Mouse (Mus musculus): Measurements from ENCODE around the gene Ninl. TPM values are rescaled to one million over a fixed set of nuclear protein-coding genes. Genes with fewer than 3 reads are reported as not detected.

Gene Ninl
- total RNA-seq, 4 experiments from 2014 or later, result 5.2 to 7.4 (median 6.4) TPM

GRCm38 (mm10) chr2:150999021-150999420 lies 40.2 kb downstream of the Ninl start:
- DNase-seq (ENCODE audit: low spot score in 2 of 2), result no peak

DNA sequence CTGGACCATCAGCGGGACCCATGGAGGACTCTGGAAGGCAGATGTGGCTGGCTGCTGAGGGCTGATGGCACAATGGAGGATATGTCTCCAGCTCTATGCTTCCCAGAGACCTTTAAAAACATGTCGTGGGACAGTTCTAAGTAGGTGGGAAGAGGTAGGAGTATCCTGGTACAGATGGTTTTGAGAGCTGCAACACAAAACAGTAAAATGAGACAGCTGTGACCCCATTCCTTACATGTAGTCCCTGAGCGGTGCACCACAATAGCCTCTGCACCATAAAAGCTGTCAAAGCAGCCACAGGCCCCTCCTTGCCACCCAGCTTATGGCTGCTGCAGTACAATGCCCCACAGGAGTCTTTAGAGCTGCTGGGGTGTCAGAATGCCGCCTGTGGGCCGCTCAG lies 41.6 kb downstream of the Ninl start:
- no peak for DNase-seq (ENCODE audit: low spot score in 2 of 2)

DNA sequence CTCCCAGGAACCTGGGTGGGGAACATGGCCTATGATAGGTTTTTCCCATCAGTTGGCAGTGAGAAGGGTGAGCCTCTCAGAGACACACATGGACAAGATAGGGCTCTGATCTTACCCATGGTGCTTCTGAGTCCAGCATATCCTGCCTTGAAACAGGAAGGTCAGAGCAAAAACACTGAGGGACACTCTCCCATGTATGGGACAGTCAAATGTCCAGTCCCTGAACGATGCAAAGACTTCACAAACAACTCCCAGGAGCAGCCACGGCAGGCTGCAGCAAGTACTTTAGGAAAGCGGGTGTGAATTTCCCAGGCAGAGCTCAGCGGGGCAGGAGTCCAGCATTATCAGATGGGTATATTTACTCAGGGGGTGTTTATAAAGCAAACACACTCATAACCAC lies 43.9 kb downstream of the Ninl start:
- no peak for DNase-seq (ENCODE audit: low spot score in 2 of 2)

DNA sequence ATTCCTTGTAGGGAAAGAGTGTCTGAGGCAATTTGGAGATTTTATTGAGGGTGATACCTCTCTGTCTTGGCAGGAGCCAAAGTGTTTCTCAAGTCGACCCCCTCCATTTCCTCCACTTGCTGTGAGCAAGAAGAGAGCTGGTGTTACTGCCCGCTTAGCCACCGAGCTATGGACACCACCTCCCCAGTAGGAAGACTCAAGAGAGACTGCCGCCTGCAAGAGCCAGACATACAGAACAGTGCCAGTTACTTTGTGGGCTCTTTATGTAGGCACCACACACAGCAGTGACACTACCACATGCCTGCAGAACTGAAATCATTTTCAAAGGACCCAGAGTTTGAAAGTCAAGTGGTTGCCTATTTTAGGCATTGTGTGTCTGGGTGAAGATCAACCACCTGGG lies 48.1 kb downstream of the Ninl start:
- no peak for DNase-seq (ENCODE audit: low spot score in 2 of 2)

DNA sequence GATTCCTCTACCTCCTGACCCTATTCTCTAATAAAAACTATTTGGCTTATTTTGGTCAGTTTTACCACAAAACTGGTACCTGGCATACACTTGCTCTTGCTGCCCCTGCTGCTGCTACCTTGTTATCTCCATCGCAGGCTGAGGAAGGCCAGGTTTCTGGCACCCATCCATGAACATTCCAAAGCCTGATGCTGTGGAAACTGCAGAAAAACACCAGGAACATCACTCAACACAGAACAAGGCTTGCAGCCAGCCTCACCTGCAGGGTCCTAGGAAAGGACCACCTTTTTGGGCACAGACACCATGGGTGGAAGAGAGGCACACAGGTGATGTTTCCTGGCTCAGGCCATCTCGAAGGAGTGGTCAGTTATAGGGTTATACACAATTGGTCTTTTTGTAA lies 48.7 kb downstream of the Ninl start:
- no peak for DNase-seq (ENCODE audit: low spot score in 2 of 2)

DNA sequence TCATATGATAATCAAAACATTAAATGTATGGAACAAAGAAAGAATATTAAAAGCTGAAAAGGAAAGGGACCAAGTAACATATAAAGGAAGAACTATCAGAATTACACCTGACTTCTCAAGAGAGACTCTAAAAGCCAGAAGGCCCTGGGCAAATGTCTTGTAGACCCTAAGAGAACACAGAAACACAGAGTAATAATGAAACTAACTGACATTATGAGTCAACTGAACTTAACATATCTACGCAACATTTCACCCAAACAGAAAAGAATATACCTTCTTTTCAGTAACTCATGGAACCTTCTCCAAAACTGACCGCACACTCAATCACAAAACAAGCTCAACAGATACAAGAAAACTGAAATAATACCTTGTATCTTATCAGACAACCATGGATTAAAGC lies 53.8 kb downstream of the Ninl start:
- no peak for DNase-seq (ENCODE audit: low spot score in 2 of 2)

DNA sequence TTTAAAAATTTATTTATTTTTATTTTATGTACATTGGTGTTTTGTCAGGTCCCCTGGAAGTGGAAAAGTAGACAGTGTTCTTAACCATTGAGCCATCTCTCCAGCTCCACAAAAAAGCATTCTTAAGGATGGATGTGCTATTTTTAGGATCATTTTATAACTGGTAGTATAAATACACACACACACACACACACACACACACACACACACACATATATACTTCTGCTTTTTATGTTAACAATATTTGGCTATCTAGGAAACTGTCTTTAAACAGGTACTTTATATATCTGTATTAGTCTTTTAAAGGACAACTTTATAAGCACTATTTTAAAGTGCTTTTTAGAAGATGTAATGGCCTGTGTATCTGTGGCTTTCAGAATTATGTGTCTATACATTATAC lies 57.1 kb downstream of the Ninl start:
- no peak for DNase-seq (ENCODE audit: low spot score in 2 of 2)

DNA sequence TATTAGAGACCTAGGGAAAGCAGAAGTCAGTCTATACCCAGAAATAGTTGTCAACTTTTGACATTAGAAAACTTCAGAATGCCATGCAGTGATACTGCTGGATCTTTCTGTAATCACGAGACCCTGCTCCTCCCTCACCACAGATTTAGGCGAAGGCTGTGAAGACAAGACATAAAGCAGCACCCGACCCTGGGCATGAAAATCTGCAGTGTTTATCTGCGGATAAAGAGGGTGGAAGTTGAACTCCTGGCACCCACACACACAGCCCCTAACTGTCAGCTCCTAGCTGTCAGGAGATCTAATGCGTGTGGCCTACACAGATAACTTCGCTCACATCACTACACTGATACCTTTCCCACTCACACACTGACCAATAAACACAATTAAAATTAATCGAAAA lies 57.7 kb downstream of the Ninl start:
- no peak for DNase-seq (ENCODE audit: low spot score in 2 of 2)

GRCm38 (mm10) chr2:150979861-150980620 lies 59.1 kb downstream of the Ninl start:
- no peak for DNase-seq (ENCODE audit: low spot score in 2 of 2)

GRCm38 (mm10) chr2:150978791-150979190 lies 60.4 kb downstream of the Ninl start:
- DNase-seq (ENCODE audit: low spot score in 2 of 2), result no peak

DNA sequence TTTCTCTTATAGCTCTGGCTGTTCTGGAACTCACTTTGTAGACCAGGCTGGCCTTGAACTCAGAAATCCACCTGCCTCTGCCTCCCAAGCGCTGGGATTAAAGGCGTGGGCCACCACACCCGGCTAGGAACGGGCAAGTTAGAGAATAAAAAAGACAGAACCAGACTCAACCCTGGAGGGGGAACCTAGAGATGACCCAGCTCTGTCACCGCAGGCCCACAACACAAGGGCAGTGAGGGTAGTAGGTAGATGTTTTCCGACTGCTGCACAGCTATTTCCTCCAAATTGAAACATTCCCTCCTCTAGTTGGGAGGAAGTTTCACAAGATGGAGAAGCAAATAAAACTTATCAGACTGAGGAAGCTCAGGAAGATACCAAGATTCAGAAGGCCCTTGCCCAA lies 61.5 kb downstream of the Ninl start:
- DNase-seq (ENCODE audit: low spot score in 2 of 2), result no peak

GRCm38 (mm10) chr2:150976871-150977270 lies 62.3 kb downstream of the Ninl start:
- no peak for DNase-seq (ENCODE audit: low spot score in 2 of 2)

DNA sequence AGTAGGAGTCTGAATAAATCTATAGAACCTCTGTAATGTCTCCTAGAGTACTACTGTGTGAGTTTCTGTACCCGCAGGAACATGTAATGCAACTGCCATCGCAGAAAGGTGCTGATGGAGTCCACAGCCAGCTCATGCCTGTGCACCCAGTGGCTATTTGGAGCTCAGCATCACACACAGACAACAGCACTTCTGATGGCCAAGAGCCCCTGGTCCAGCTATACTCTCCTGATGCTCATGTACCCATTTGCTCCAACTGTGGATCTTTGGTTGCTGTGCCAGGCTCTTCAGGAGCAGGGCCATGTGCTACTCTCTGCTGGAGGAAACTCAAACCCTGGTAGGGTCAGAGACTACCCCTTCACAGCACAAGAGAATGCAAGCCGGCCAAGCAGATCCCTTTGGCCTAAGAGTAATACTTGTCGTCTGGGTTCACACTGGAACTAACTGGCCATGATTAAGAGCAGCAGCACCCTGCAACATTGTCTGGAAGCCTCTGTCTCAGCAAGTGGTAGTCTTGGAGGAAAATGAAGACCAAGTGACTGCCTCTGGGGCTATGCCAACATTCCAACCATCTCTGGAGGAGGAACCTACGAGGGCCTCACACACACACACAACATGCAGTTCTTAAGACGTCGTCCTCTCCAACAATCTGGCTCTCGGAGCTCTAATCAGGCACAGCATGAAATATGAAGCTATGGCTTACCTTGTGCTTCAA lies 65.6 kb downstream of the Ninl start:
- no peak for DNase-seq (ENCODE audit: low spot score in 2 of 2)

DNA sequence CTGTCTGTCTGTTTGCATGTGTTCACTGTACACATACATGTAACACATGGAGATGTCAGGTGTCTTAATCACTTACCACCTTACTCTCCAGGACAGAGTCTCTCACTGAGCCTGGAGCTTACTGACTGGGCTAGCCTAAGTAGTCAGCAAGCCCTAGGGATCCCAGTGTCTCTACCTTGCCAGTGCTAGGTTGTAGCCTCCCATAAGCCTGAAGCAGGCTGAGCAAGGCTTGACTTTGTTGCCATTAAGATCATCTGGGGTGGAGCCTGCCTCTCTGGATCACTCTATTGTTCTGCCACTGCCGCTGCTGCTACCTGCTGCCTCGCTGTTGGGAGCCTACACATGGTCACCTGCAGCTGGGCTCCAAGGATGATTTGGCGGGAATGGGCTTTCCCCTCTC lies 66.5 kb downstream of the Ninl start:
- DNase-seq (ENCODE audit: low spot score in 2 of 2), result no peak

- DNase-seq (ENCODE audit: low spot score in 2 of 2), result no peak
Observed at GRCm38 (mm10) chr2:150971856-150972255, 67.3 kb downstream of the Ninl start.

DNA sequence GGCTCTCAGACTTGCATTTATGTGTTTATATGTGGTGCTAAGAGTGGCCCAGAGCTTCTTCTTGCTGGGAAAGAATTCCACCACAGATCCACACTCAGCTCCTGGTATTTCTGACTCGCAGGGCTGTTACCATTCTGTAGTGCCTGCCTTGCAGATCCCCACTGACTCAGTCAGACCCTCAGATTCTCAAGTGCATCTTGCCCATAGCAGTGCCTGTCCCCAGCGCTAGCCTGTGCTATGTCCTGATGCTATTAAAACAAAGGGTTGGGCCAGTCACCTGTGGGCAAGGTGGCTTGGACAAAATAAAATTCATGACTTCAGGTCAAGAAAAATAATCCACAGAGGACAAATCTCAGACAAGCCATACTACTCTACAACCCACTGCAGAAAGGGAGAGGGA lies 70.0 kb downstream of the Ninl start:
- no peak for DNase-seq (ENCODE audit: low spot score in 2 of 2)

GRCm38 (mm10) chr2:150967491-150967890 lies 71.7 kb downstream of the Ninl start:
- DNase-seq (ENCODE audit: low spot score in 2 of 2), result no peak

DNA sequence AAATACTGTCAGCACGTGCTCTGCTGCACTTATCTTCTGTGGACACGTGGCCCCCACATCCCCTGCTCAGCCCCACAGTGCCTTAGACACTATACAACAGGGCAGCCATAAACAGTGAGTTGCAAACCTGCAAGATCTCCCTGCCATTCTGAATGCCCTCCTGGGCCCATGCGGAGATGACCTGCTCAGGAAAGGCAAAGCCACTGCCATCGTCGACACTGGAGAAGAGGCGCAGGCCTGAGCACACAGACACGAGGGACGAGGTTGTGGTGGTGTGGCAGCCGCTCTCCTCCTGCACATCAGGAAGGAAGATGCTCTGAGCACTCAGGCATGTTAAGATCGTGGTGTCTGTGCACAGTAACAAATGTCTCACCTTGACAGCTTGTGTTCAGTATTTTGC lies 73.2 kb downstream of the Ninl start:
- DNase-seq (ENCODE audit: low spot score in 2 of 2), result no peak

- no peak for DNase-seq (ENCODE audit: low spot score in 2 of 2)
Observed at GRCm38 (mm10) chr2:150964641-150965040, 74.5 kb downstream of the Ninl start.

DNA sequence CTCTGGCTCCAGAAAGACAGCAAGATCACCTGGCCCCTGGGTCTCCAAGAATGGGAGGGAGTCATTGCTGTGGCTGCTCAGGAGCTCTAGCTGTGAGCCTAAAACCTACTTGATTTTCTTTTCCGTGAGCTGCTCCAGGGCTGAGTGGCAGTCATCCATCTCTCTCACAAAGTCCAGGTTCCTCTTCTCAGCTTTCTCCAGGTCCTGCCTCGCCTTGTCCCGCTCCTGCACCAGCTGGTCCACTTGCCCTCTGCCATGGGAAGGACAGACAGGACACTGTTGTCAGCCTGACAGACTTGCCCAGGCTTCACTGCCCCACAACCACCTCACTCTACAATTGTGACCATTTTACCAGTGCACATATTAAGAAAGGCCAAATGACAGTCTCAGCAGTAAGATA lies 75.9 kb downstream of the Ninl start:
- no peak for DNase-seq (ENCODE audit: low spot score in 2 of 2)

DNA sequence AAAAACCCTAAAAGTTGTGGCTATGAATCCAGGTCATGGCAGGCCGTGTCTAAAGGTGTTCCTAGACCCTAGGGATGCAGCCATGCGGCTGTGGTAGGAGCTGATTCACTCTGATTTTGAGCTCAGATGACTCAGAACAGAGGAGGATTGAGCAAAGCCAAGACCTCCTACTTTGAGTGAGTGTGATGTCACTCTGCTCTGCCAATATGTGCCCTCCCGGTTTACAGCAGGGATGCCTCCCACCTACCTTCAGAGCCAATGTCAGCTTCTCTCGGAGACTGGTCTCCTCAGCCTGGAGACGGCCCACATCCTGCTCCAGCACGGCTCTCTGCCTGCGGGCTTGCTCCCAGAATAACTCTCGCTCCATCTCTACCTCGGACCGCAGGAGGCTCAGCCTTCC lies 79.7 kb downstream of the Ninl start:
- DNase-seq (ENCODE audit: low spot score in 2 of 2), result peak; percentile 30 to 33

DNA sequence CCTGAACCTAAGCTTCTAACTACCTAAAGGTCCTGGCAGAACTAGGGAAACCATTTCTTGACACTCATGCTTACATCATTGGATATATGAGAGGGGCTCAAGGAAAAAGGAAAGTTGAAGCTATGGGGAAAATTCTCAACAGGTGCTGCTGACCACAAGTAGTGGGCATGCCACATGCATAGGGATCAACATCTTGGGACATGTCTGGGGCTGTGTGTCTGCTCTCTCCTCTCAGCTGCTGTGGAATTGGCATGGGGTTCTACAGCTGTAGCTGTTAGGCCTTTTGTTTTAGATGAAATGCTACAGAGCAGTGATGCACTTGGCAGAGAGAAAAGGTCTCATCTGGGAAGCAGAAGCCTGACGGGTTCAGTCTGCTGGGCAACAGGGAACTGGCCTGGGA lies 83.3 kb downstream of the Ninl start:
- no peak for DNase-seq (ENCODE audit: low spot score in 2 of 2)

- DNase-seq (ENCODE audit: low spot score in 2 of 2), result no peak
Observed at GRCm38 (mm10) chr2:150951201-150951600, 88.0 kb downstream of the Ninl start.
